ENCODE assay signal across 23 mouse cellular contexts in genomic region chr2:112910579-112910978, GRCm38 (mm10).
DNase-seq lines count a peak whose midpoint lies in the region; ATAC-seq and TF ChIP-seq lines count a peak whose summit lies in the region.
"Had no signal": no experiment of that assay in that cellular context is flagged by ENCODE, and none has a peak within 500 bp of the region (broad histone marks: within the 10 kb centered on the region; RNA-seq: fewer than 3 reads in every experiment).

No protein-coding gene starts in this region.

- dilution Hi-C loops in CH12.LX (cut with MboI; ENCODE audit: extremely low pct_ligation_motif_present, extremely low pct_unique_long_range_greater_than_20kb, low sequenced_read_pairs): no loop called here

- in situ Hi-C loops in CH12.LX (cut with MboI; ENCODE audit: low pct_ligation_motif_present, low pct_unique_long_range_greater_than_20kb, low sequenced_read_pairs): no loop called here

- H3K4me2 ChIP-seq in CH12.LX (ENCODE audit: insufficient read depth, low read depth, poor library complexity, severe bottlenecking): peak overlapping the region; percentile 29; the same call in 1 of the 2 replicates
- H3K4me2 ChIP-seq: embryonic facial prominence, embryonic 12.5 days; forebrain, embryonic 13.5 days; forebrain, embryonic 15.5 days had no signal

- TF ChIP-seq EP300 in CH12.LX (IDR thresholded peaks at IDR 0.05; ENCODE audit: low read length): 0 out of 2 replicates have a peak, but pooled peaks have one; percentile 25

- no peak for TF ChIP-seq POLR2A in CH12.LX (IDR thresholded peaks at IDR 0.05; ENCODE audit: low read depth, low read length)

- H3K4me3 ChIP-seq in left cerebral cortex, adult 2 months: no peak overlapping the region
- H3K4me3 ChIP-seq in CH12.LX (replicated peaks in 1 of 3; ENCODE audit: low read depth in 2 of 3, low read length in 2 of 3, poor library complexity in 1 of 3): no peak overlapping the region
- H3K4me3 ChIP-seq: embryonic facial prominence, embryonic 10.5 days; embryonic facial prominence, embryonic 12.5 days; forebrain, embryonic 13.5 days; forebrain, embryonic 15.5 days had no signal

- ATAC-seq in megakaryocyte-erythroid progenitor cell, adult 5-6 weeks (replicated peaks; ENCODE audit: low FRiP score, low TSS enrichment, poor library complexity, severe bottlenecking): no peak
- ATAC-seq: activated CD4-positive, CD25-positive, alpha-beta regulatory T cell, adult 4 months; forebrain, embryonic 13.5 days; forebrain, embryonic 15.5 days; forebrain, postnatal 0 days; Patski had no signal

- no peak overlapping the region for H3K27ac ChIP-seq in left cerebral cortex, adult 2 months
- no peak overlapping the region for H3K27ac ChIP-seq in CH12.LX (ENCODE audit: insufficient read depth, low read depth)
- H3K27ac ChIP-seq: embryonic facial prominence, embryonic 10.5 days; embryonic facial prominence, embryonic 12.5 days; forebrain, embryonic 13.5 days; forebrain, embryonic 15.5 days had no signal

- peak; percentile 24 for DNase-seq in heart, adult 11 months
- DNase-seq in heart, postnatal 10 days: no peak
- peak; percentile 30 to 45 for DNase-seq in left cerebral cortex, postnatal 25 days (ENCODE audit: low spot score in 2 of 2)
- no peak for DNase-seq in left cerebral cortex, adult 2 months (ENCODE audit: extremely low spot score in 1 of 2, low spot score in 2 of 2)
- DNase-seq in CH12.LX (ENCODE audit: extremely low read depth): peak; percentile 24
- DNase-seq in brain, adult 2 months (ENCODE audit: low read depth, low spot score): peak; percentile 64
- no peak for DNase-seq in adrenal gland, adult 2 months
- DNase-seq: adrenal gland, postnatal 10 days; adrenal gland, postnatal 25 days; cerebellum, adult 11-12 months; cerebellum, adult 2 months; cerebellum, adult 9-10 months; cerebellum, postnatal 10 days; cerebellum, postnatal 25 days; forebrain, postnatal 0 days had no signal

- no peaks in the 10 kb centered on the region for H3K9me3 ChIP-seq in CH12.LX (replicated peaks; ENCODE audit: low read length)
- H3K9me3 ChIP-seq: embryonic facial prominence, embryonic 10.5 days; embryonic facial prominence, embryonic 12.5 days; forebrain, embryonic 13.5 days; forebrain, embryonic 15.5 days; G1E had no signal

- no peak for TF ChIP-seq CTCF in left cerebral cortex, adult 2 months (IDR thresholded peaks at IDR 0.05)
- no peak for TF ChIP-seq CTCF in CH12.LX (conservative IDR thresholded peaks at IDR 0.05 in 1 of 2, IDR thresholded peaks at IDR 0.05 in 1 of 2; ENCODE audit: low read depth in 2 of 2, low read length in 2 of 2)

- no peak overlapping the region for H3K9ac ChIP-seq in CH12.LX (ENCODE audit: insufficient read depth, low read depth)
- H3K9ac ChIP-seq: embryonic facial prominence, embryonic 12.5 days; forebrain, embryonic 13.5 days; forebrain, embryonic 15.5 days; forebrain, postnatal 0 days had no signal

- no peaks in the 10 kb centered on the region for H3K36me3 ChIP-seq in CH12.LX (replicated peaks in 1 of 2; ENCODE audit: control insufficient read depth in 1 of 2, insufficient read depth in 1 of 2, low read length in 1 of 2)
- H3K36me3 ChIP-seq: embryonic facial prominence, embryonic 10.5 days; embryonic facial prominence, embryonic 12.5 days; forebrain, embryonic 15.5 days; G1E had no signal

- H3K4me1 ChIP-seq in CH12.LX (ENCODE audit: control insufficient read depth in 1 of 2, insufficient read depth in 2 of 2): peaks cover 4 to 60% of the 10 kb centered on the region in 2 experiments; a peak in 3 of 4 replicates
- H3K4me1 ChIP-seq: embryonic facial prominence, embryonic 10.5 days; embryonic facial prominence, embryonic 12.5 days; forebrain, embryonic 13.5 days; forebrain, embryonic 15.5 days had no signal

- TF ChIP-seq RAD21 in CH12.LX (IDR thresholded peaks at IDR 0.05; ENCODE audit: low read depth, low read length): no peak

- intact Hi-C loops in heart, postnatal 10 days (cut with DNase I): no loop called here
- intact Hi-C loops in left cerebral cortex, postnatal 25 days (cut with DNase I): no loop called here
- intact Hi-C loops in left cerebral cortex, adult 2 months (cut with DNase I): no loop called here

- H3K79me2 ChIP-seq in CH12.LX (replicated peaks; ENCODE audit: control insufficient read depth, extremely low read depth, insufficient read depth, poor library complexity, severe bottlenecking): no peaks in the 10 kb centered on the region

- no peaks in the 10 kb centered on the region for H3K27me3 ChIP-seq in CH12.LX (replicated peaks)
- H3K27me3 ChIP-seq: embryonic facial prominence, embryonic 12.5 days; forebrain, embryonic 13.5 days; forebrain, embryonic 15.5 days; Patski had no signal

TF ChIP-seq in CH12.LX, 34 proteins besides CTCF, POLR2A, EP300 and RAD21:
- TF ChIP-seq GABPA (IDR thresholded peaks at IDR 0.05; ENCODE audit: insufficient replicate concordance, low read depth, low read length) (no peak), BHLHE40 (IDR thresholded peaks at IDR 0.05; ENCODE audit: low read depth, low read length) (0 out of 2 replicates have a peak, but pooled peaks have one; percentile 9)

Comparison
In these comparisons a context has a peak if more than half of its experiments do, and no peak if none do; other contexts are left out.
1. DNase-seq: peak in heart, adult 11 months (single experiment), left cerebral cortex, postnatal 25 days (2 of 2), CH12.LX (single experiment) and brain, adult 2 months (single experiment); none in heart, postnatal 10 days (0 of 2), left cerebral cortex, adult 2 months (0 of 2) and adrenal gland, adult 2 months (single experiment).